Mouse (Mus musculus): Measurements from ENCODE around the gene Phip. TPM values are rescaled to one million over a fixed set of nuclear protein-coding genes. Genes with fewer than 3 reads are reported as not detected.

The Phip gene
- total RNA-seq, 2 experiments from 2014 or later, result 72.8 to 81.1 TPM

DNA sequence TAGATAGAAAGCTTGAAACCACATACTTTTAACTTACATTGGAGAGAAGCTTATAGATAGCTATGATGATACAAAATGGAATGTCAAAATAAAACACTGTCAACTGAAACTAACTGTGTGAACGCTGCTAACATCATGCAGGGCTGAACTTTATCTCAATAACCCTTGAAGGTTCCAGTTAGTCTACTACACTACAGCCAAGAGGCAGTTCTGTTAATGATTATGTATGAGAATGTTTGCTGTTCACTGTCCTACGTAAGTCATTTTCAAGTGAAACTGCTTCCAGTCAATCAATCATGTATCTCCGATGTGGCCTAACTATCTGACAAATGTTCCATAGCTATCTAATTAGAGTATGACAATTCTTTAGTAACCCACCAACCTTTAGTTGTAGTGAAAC is 107.6 kb downstream of the Phip start:
- no peak for DNase-seq

DNA sequence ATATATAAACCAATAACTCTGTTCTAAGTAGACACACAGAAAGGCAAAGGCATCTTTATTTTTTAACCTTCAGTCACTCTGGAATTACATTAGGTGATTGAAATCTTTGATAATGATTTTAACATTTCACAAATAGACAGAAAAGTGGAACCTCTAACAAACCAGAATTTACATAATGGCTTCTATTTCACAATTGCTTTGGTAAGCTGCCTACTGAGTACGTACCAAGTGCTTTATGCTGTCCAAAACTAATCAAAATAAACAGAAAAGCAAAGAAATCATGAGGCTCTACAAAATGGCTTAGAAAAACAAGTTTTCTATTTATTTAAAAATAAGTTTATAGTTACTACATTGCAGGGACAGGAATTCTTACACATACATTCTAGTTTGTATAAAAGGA is 109.2 kb downstream of the Phip start:
- DNase-seq, result no peak

DNA sequence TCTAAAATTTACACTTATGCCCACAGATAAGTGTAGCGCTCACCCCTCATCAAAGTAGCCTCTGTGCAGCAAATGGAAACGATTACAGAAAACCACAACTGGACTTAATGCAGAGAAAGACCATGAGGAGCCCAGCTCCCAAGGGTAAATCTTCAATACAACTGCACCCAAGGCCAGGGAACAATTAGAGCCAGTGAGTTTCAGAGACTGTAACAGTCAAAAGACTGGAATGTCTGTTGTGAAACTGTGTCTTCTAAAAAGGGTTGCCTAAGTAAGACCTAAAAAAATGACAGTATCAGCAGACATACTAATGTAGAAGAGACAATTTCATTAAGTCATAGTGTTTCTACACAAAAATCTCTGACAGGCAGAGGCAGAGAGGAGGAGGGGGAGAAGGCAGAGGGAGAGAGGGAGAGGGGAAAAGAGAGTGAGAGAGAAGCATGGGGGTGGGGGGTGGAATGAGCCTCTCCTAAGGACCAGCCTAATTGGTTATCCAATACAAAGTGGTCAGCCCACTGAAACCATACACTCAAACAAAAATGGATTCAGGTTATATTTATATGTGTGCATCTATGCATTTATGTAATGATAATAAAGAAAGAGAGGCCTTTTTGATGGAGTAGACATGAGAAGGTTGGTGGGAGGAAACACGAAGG is 113.4 kb downstream of the Phip start:
- no peak for DNase-seq

DNA sequence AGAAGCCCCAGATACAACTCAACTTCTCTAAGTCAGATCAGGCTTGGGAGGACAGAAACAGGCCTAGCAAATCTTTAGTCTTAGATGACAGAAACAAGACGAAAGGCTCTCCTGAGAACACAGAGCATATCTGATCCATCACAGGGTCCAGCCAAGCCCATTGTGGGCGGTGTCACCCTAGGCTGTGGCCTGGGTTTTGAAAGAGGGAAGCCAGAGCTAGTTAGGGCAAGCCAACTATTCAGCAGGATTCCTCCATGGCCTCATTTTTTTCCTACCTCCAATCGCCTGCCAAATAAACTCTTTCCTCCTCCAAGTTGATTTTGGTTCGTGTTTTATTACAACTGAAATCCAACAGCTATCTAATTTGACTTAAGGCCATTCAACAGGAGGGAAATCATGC is 114.0 kb downstream of the Phip start:
- no peak for DNase-seq

DNA sequence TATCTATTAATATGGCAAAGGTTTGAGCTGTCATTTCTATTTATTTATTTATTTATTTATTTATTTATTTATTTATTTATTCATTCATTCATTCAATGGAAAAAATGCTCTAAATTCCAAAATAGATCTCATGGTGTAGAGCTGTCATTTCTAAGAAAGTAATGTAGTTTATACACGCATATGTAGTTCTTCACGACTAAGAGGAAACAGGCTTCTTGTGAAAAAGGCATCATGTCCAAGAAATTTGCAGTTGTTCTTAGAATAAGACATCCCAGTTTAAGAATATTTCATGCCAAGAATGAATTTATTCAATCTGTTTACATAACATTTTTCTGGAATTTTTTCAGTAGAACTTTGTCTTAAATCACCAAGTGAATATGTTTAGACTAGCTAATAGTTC is 114.5 kb downstream of the Phip start:
- no peak for DNase-seq

DNA sequence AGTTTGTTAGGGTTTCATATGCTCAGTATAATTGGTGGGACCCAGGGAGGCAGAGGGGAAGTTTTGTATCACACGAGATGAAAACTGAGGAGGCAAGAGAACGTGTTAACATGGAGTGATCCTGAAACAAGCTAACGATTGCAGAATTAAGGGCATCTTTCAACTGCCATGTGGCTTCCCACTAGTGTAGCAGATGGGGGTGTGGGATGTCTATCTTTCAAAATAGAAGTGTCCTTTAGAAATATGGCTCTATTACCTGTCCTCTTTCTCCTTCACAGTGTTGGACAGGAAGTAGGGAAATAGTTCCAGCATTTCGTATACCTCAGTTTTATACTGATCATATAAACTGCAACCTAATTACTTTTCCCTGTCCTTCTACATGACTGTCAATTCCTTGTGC is 119.1 kb downstream of the Phip start:
- no peak for DNase-seq

DNA sequence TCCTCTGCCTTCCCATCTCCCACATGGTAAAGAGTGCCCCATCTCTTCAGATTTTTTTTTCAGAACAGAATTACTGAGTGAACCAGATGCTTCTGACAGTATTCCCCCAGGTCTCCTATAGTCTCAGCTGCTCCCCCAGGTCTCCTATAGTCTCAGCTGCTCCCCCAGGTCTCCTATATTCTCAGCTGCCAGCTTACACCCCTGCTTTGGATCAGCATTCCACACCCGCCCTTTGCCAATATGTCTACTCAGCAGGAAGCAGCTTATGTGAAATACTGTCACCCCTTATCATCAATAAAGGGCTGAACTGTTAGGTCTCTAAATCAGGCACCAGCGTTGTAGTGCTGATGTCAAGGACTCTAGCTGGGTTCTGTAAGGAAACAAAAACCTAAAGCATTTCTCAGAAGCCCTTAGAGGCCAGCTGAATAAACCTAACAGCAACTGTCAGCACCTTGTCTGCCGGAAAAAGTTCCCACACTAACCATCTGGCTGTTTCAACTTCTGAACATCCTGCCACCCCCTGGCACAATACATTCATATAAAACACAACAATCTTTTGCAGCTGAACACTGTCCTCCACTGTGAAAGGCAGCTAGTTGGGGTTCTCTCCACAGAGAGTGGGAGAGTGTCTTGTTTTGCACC is 120.2 kb downstream of the Phip start:
- DNase-seq, result peak; percentile 29 to 34

DNA sequence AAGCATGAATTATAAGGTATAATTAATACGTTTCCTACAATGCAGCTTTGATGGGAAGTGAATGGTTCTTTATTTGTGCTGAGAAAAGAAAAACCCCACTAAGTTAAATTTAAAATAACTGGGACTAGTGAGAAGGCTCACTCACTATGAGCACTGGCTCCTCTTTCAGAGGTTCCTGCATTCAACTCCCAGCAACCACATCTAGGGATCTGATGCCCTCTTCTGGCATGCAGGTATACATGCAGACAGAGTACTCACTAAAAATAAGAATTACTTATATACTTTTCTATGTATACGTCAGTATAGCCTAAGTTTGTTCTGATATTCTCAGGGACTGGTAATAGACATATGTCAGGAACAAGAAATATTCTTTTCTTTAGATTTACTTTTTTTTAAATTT is 121.3 kb downstream of the Phip start:
- no peak for DNase-seq

DNA sequence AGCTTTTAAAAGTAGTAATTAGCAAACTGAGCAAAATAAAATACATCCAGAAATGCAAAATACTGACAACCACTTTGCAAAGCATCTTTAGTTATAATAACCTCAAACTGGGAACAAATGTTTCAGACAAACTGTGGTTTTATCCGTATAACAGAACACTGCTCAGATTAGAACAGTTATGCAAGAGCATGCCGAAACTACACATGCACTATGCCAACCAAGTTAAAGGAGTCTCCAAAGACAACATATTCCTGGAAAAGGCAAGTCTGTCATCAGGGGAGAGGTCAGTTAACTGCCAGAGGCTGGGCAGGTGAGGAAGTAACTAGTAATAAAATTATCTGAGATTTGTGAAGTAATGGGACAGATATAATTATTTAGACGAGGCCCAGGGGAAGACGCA is 132.6 kb downstream of the Phip start:
- DNase-seq, result no peak

DNA sequence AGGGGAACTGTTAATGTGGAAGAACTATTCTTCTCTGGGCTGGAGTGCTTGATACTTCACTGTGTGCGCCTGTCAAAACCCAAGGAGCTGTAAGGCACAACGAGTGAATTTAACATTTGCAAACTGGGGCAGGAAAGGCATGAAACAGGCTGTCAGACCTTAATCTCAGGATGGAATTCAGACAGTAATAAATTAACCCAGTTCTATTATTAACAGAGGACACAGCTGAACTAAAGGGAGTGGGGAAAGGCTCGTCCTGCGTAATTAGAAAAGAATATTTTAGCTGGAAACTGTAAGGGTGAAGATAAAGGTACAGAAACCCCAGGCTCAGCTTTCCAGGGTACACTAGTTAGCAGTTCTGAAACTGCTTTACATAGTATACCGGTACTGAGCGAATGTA is 139.4 kb downstream of the Phip start:
- DNase-seq, result no peak

DNA sequence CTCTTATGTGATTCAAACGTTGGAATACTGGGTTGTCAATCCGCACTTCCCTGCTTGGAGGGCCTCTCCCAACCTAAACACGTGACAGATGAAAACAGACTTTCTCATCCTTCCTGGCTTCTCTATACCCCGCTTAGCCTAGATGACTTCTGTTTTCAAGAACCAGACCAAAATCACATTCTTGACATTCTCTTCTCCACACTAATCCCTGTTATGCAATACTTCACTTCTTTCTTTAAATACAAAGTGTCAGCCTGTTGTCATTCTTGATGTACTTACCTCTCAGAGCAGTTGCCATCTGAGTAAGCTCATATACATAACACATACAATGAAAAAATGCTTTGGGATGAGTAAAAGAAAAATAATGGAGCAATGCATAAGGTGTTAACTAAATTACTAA is 143.4 kb downstream of the Phip start:
- DNase-seq, result no peak

DNA sequence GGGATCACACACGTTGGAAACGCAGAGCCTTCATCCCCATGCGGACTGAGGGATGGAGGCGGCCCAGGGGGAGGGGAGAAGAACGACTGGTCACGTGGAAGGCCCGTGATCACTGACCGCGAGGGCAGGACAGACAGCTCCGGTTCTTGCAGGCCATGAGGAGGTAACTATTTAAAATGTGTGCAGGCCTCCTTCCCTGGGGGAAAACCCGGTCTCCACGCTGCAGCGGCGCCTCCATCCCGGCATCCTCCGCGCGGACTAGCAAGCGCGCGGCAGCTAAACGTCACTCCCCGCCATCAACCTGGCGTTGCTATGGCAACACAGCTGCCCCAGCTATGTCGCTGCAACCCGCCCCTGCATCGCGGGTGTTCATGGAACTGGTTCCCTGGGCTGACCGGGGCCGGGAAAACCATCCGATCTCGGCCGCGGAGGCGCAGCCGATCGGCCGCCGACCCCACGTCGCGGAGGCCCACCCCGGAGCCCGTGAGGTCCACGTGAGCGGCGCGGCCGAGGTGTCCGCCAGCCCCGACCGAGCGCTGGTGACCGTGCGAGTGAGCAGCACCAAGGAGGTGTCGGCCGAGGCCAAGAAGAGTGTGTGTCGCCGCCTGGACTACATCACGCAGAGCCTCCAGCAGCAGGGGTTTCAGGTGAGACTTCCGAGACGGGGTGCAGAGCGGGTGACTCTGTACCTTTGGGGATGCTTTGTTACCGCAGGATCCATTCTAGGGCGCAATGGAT is 145.5 kb downstream of the Phip start:
- peak; percentile 90 for DNase-seq

DNA sequence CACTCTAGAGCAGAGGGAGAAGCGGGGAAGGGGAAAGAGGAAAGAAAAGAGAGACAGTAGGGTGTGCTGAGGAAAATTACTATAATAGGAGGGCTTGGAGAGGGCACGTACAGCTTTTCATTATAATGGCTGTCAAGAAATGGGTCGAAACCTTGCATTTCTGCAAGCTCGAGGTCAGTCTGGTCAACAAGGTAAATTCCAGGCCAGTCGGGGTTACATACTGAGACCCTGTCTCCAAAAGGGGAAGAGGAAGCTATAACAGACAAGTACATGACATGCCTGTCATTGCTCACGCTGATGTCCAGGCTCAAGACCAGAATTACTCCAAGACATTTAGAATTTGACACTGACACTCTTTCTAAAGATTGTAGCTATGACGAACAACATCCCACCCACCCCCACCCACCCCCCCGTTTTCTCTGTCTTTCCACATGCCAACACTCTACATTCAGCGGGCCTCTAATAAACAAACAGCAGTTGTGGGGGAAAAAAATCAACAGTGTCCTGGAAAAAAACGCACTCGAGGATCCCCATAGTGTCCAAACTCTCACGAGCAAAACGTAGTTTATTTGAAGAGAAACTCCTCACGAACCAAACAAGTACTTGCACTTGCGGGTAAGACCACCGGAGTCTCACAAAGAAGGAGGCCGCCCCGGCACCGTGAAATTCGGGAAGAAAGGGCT is 146.2 kb downstream of the Phip start, which contains the start of gene Irak1bp1:
Gene Irak1bp1, plus strand, starts transcription at position 534 of the 683 bp plus-strand sequence.
- no peak for DNase-seq

DNA sequence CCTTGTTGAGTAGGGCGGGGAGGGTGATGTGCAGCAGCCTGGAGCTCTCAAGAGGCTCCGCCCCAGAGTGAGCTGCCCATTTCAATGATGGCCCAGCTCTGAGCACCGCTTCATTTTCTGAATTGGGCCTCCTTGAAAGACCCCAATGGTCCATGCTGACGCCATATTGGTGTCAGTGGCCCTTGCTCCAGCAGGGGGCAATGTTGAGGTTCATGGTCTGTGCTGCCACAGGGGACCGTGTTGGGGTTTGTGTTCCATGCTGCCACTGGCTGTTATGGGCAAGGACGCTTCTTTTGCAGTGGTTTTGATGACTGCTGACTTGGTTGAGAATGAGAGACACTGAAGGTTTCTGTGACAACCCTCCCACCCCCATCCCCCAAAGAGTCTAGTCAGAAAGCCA is 148.9 kb downstream of the Phip start:
- DNase-seq, result no peak

Other genes with a start within 250 kb of the Phip start
- 10 to 100 TPM; 20.0 to 23.0 TPM for gene Irak1bp1, start 146.0 kb downstream of the Phip start, total RNA-seq (2021)
- 10 to 100 TPM; 80.9 to 98.2 TPM for gene Hmgn3, start 171.2 kb upstream of the Phip start, total RNA-seq (2021)

All from layer of hippocampus, postnatal 36 days (tissue).